Mouse (Mus musculus): ENCODE measurements around the gene Fmnl3.

Fmnl3 gene

GRCm38 (mm10) chr15:99343414-99344147, 26.7 kb downstream of the Fmnl3 start:
- peak; percentile 55 to 75 for DNase-seq (ENCODE audit: low spot score in 2 of 2)

- DNase-seq (ENCODE audit: low spot score in 2 of 2): no peak
Measured at GRCm38 (mm10) chr15:99342194-99342981, 27.9 kb downstream of the Fmnl3 start.

- no peak for DNase-seq (ENCODE audit: low spot score in 2 of 2)
Measured at GRCm38 (mm10) chr15:99341102-99341501, 29.2 kb downstream of the Fmnl3 start.

- no peak for DNase-seq (ENCODE audit: low spot score in 2 of 2)
Measured at GRCm38 (mm10) chr15:99339669-99340068, 30.6 kb downstream of the Fmnl3 start.

- no peak for DNase-seq (ENCODE audit: low spot score in 2 of 2)
Measured at GRCm38 (mm10) chr15:99338916-99339315, 31.4 kb downstream of the Fmnl3 start.

- DNase-seq (ENCODE audit: low spot score in 2 of 2): no peak
Measured at GRCm38 (mm10) chr15:99335801-99336320, 34.4 kb downstream of the Fmnl3 start.

- no peak for DNase-seq (ENCODE audit: low spot score in 2 of 2)
Measured at GRCm38 (mm10) chr15:99334500-99334899, 35.8 kb downstream of the Fmnl3 start.

GRCm38 (mm10) chr15:99333676-99334065, 36.6 kb downstream of the Fmnl3 start:
- no peak for DNase-seq (ENCODE audit: low spot score in 2 of 2)

GRCm38 (mm10) chr15:99332921-99333675, 37.2 kb downstream of the Fmnl3 start:
- no peak for DNase-seq (ENCODE audit: low spot score in 2 of 2)

GRCm38 (mm10) chr15:99332111-99332510, 38.2 kb downstream of the Fmnl3 start:
- DNase-seq (ENCODE audit: low spot score in 2 of 2): no peak

GRCm38 (mm10) chr15:99331341-99331740, 38.9 kb downstream of the Fmnl3 start:
- DNase-seq (ENCODE audit: low spot score in 2 of 2): no peak

- DNase-seq (ENCODE audit: low spot score in 2 of 2): no peak
Measured at GRCm38 (mm10) chr15:99330324-99330723, 40.0 kb downstream of the Fmnl3 start.

- no peak for DNase-seq (ENCODE audit: low spot score in 2 of 2)
Measured at GRCm38 (mm10) chr15:99328011-99328410, 42.3 kb downstream of the Fmnl3 start.

- DNase-seq (ENCODE audit: low spot score in 2 of 2): no peak
Measured at GRCm38 (mm10) chr15:99326959-99327358, 43.3 kb downstream of the Fmnl3 start.

GRCm38 (mm10) chr15:99326407-99326806, 43.9 kb downstream of the Fmnl3 start:
- no peak for DNase-seq (ENCODE audit: low spot score in 2 of 2)

- DNase-seq (ENCODE audit: low spot score in 2 of 2): no peak
Measured at GRCm38 (mm10) chr15:99325598-99325997, 44.7 kb downstream of the Fmnl3 start.

- no peak for DNase-seq (ENCODE audit: low spot score in 2 of 2)
Measured at GRCm38 (mm10) chr15:99324151-99324550, 46.1 kb downstream of the Fmnl3 start.

- no peak for DNase-seq (ENCODE audit: low spot score in 2 of 2)
Measured at GRCm38 (mm10) chr15:99320978-99321377, 49.3 kb downstream of the Fmnl3 start.

GRCm38 (mm10) chr15:99320168-99320674, 50.1 kb downstream of the Fmnl3 start:
- DNase-seq (ENCODE audit: low spot score in 2 of 2): no peak

GRCm38 (mm10) chr15:99319411-99319871, 50.8 kb downstream of the Fmnl3 start:
- no peak for DNase-seq (ENCODE audit: low spot score in 2 of 2)

GRCm38 (mm10) chr15:99318861-99319410, 51.3 kb downstream of the Fmnl3 start:
- DNase-seq (ENCODE audit: low spot score in 2 of 2): no peak
